Mouse (Mus musculus) urinary bladder, adult 2 months (tissue): ENCODE results near the gene Dis3l2. TPM values are rescaled to one million over a fixed set of nuclear protein-coding genes. Genes with fewer than 3 reads are reported as not detected.

Experiments
- DNase-seq: peaks from one replicate; pipeline ENCODE4 v3.0.0; 2022; ENCODE audit warnings: low spot score
- polyA plus RNA-seq: library from polyadenylated mRNA; depleted of rRNA; stranded (reverse); fragments of >200 nt; gene quantifications from 2 replicates; pipeline ENCODE4 v1.2.3, GENCODE M21; 2012

The Dis3l2 gene
- polyA plus RNA-seq, 1 experiment: 12.6 TPM

DNA sequence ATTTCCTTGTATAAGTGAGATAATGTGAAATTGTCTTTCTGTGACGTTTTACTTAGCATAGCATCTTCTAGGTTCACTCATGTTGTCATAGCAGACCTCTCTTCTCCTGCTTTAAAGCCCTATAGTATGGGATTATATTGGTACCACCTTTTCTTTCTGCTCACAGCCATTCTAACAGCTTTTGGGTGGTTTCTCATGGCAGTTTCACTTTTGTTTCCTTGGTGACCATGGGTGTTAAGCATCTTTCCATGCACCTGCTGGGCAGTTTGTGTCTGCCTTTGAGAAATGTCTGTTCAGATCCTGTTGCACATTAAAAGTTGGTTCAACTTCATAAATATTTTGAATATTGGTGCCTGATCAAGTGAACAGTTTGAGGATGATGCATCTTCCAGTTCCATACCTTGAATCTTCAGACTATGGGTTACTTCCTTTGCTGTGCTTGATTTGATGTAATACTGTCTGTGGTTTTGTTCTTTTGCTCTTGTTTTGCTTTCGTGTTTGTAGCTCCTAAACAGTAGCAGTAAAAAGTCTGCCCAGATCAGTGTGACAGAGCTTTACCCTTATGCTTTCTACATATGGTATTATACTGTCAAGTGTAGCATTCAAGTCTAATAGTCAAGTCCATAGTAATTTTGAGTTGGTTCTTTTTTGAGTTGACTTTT is 29.7 kb downstream of the Dis3l2 start:
- no peak for DNase-seq

DNA sequence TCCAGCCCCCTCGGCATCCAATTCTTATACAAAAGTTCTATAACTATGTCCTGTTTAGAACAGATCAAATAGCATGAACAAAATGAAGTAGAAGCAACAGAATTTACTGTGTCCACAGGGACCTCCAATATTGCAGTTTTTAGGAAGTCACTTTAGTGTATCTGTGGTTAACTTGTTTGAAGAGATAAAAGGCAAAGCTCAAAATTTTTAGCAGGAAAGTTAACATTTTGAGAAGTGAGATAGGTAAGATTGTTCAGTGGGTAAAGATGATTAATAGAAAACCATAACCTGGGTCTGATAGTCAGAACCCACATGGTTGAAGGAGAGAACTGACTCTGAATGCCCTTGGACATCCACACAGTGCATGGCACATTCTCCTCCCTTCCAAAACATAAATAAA is 32.8 kb downstream of the Dis3l2 start:
- DNase-seq: no peak

DNA sequence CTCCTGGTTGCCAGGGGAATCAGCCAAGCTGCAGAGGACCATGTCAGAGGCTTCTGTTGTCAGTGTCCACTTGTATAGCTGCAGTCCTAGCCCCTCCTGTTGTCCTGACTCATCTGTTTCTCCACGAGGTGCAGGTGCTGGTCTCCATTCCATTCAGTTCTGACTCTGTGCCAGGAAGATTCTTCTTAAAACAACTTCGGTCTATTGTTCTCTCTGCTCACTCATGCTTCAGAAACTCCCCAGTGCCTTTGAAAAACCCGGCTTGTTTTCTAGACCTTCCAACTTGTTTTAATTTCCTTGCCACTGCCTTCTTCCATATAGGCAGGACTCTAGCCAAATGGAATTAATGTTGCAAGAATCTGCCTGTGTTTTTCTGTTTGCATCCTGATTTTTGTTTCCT is 39.3 kb downstream of the Dis3l2 start:
- DNase-seq: no peak

DNA sequence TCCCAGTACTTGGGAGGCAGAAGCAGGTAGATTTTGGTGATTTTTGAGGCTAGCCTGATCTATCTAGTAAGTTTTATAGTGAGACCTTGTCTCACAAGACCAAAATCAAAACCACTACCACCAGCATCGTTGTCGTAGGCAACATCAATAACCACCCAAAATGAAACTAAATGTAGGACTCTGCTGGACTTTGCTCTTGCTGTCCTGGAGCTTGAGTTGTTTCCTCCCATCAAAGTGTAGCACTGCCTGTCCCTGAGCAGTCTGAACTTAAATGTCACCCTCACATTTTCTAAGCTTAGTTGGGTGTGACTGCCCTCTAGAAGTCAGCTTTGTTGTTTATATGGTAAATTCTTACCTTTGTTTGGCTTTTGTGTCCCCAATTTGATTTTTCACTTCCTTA is 43.4 kb downstream of the Dis3l2 start:
- DNase-seq: no peak

DNA sequence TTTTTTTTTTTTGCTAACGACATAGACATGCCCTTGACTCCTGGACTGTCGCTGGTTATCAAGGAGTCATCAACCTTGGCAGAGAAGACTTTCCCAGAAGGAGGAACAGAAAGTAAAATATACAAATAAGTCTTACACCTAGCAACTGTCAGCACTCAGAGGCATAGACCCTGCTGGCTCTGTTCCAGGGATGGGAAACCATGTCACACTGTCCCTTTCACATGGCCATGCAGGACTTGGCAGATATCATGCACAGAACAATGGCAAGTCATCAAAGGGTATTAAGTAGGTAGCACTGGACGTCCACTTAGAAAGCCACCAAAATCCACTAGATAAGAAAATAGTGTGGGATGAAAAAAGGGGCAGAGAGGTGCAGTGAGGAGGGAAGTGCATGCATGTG is 46.5 kb downstream of the Dis3l2 start:
- DNase-seq: no peak

DNA sequence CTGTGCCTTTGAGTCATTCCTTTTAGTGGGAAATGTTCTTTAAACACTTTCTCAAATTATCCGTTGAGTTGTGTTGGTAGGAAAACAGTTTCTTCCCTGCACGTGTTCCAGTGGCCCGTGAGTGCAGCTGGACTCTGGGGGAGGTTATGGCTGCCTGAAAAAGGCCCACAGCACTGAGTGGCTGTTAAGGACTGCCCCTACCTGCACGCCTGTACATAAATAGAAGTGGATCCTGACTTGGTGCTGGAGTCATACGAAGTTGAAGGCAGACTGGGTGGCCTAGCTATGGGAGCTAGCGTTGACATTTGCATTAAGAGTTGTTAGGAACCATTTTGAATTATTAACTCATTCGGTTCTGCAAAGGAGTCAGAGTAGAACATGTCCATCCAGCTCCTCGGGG is 49.8 kb downstream of the Dis3l2 start:
- DNase-seq: no peak

DNA sequence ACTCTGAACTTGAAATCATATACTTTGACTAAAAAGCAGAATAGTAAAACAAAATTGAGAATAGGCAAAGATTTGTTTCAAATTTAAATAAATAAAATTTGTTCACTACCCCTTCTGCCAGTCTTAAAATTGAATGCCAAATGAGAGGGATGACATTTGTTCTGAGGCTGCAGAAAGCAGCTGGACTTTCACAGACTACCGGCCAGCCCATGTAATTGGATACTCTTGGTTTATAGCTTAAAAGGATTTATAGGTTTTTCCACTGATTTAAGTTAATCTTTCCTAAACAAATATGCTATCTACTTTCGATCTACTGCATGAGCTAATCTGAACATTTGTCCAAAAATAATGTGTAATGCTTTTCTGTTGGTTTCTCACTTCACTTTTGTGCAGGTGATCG is 50.7 kb downstream of the Dis3l2 start:
- DNase-seq: no peak

DNA sequence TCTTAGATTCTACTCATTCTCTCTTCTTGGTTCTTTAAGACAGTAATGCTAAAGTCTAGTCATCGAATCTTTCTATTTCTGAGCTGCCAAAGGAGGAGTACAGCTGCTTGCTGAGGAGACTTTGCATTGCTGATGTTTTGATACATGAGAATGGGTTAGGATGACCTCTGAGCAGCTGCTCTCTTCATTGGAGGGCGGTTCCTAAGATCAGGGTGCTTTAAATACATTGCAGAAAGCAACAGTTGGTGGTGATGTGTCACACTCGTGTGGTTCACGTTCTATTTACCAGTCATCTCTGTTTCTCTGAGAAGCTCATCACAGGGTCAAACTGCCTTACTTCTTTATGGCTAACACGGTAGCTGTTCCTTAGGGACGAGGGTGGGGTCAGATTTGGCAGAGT is 54.5 kb downstream of the Dis3l2 start:
- no peak for DNase-seq

DNA sequence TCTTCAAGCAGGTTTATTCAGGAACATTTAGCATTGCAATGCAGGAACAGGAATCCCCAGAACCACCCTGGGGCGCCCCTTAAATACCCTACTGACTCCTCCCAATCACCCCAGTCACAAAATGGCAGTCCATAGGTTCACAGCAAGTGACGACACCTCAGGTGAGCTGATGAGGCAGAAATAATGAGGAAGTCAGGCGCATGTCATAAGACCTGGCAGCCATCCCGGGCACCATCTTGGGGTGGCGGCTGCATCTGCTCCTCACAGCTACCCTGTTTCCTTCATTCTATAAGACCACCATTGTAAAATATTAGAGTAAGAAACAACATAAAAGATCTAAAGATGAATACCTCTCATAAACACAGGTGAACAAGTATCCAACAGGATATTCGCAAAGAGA is 58.6 kb downstream of the Dis3l2 start:
- no peak for DNase-seq

DNA sequence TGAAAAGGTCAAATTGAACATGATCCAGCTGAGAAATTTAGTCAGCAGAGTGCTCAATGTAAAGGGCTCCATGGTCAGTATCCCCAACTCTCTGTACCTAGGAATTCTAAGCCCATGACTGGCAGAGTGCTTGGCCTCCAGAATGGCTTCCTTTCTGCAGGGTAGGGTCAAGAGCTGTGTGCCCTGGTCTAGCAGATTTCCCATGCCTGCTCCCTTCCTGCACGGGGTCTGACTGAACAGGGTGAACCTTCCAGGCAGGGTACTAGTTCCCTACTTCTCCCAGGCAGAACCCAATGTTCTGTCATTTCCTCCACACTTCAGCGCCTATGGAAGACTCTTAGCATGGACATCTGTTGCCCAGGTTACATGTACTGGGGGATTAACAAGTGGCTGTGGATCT is 97.6 kb downstream of the Dis3l2 start:
- DNase-seq: no peak

DNA sequence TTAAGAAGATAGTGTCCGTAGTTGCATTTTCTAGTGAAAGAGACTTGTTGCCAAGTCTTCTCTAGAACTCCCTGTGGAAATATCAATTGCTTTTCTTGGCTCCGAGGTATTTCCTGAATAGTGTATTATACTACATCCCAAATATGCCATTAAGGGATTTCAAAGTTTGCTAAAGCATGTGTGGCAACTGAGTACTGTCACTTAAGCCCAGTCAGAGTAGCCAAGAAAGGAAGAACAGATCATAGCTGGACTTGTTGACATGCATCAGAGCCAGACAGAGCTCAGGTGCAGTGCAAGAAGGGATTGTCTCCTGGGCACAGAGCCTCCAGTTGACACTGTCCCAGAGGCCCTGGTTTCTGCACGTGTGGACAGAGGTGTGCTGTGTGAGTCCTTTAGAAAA is 108.1 kb downstream of the Dis3l2 start:
- DNase-seq: no peak

DNA sequence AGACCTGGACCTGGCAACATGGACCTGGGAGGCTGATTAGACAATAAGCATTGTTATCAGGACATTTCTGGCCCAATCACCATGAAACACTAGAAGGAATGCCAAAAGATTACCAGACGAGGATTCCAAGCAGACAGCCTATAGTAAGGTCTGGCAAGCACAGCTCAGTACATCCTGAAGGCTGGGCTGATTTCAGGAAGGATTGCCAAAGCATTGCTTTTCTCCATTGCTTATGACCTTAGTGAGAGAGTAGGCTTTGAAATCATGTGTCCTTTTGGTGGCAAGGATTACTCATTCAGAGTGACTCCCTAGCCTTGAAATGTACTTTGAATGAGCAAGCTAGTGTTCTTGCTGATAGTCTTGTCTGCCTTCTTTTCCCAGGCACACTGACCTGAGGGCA is 118.7 kb downstream of the Dis3l2 start:
- no peak for DNase-seq

DNA sequence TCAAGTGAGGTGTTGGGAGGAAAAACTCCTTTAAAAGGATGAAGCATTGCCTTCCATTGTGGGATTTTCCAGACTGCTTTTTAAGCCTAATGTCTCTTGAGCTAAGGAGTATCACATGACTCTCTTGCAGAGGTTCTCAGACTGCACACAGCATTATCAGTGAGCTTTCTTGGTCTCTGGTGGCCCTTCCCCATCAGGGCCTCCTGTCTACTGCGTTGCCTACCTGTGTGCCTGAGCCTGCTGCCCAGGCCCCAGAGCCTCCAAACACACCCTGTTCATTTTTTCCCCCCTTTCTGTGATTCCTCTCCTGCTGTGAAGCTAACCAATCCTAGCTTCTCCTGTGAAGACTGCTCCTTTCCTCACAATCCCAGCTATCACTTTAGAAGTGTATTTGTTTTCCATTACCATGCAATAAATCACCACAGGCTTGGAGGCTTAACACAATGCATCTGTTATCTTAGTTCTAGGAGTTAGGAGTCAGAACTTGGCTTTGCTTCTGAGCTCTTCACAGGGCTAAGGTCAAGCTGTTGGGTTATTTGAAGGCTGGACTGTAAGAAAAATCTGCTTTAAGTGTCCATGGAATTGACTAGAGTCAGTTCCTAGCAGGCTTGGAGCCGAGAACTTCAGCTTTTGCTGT is 130.9 kb downstream of the Dis3l2 start:
- no peak for DNase-seq

DNA sequence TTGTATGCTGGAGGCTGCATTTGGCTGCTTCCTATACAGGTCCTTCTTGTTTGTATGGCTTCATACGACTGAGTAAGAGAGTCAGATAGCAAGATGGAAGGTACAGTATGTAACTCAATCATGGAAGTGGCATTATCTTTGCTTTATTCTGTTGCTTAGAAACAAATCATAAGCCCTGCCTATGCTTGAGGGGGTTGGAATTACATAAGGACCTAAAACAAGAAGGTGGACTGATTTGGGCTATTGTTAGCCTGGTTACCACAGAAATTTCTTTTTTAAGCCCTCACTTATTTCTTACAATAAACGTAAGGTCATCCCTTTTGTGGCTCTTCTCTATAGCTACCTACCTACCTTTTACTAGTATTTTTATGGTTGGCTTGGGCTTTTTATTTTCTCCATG is 131.4 kb downstream of the Dis3l2 start:
- DNase-seq: no peak

DNA sequence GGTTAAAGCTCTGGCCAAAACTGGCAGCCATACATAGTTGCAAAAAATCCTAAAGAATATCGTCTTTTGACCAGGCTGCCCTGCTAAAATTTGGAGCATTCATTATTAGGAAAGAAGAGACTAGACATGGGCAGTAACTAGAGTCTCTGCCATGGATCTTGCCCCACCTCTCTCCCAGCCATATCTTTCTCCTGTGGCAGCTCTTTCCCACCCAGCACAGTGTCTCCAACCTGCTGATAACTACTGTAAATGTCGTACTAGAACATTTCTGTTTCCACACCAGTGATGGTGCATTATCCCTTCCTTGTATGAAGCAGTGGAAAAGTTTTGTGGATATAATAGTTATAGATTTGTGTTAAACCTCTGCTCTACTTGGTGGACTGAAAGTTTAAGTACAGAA is 147.1 kb downstream of the Dis3l2 start:
- DNase-seq: no peak

DNA sequence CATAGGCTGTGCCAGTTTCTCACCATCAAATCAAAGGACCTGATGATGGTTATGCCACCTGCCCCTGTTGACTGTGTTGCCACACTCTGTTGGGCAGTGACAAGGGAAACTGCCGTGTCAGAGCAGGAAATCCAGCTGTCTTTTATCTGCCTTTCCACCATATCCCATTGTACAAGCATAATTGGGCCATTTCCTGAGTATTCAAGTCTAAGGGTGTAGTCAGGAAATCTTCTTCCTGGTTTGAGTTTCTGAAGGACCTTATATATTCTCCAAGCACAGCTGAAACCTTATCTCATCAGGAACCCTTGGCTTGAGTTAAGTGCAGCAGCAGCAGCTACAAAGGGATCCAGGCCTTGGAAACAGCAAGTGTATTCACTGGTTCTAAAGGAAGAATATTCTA is 155.3 kb downstream of the Dis3l2 start:
- DNase-seq: no peak

DNA sequence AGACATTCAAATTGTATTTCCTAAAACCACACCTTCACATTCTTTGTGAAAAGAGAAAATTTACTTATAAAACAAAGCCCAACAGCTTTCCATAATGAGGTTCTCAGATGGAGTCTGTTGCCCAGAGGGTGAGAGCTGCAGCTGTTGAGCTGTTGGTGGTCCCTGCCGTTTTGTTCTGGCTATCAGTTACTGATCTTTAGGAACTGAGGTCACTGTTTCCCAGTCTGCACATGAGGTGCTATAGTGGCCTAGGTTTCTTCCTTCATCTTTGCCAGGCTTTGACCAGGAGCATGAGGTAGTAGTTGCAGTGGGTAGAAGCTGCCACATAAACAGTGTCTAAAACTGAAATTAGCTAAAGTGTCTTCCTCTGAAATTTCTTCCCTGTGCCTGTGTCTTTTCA is 155.8 kb downstream of the Dis3l2 start:
- no peak for DNase-seq

DNA sequence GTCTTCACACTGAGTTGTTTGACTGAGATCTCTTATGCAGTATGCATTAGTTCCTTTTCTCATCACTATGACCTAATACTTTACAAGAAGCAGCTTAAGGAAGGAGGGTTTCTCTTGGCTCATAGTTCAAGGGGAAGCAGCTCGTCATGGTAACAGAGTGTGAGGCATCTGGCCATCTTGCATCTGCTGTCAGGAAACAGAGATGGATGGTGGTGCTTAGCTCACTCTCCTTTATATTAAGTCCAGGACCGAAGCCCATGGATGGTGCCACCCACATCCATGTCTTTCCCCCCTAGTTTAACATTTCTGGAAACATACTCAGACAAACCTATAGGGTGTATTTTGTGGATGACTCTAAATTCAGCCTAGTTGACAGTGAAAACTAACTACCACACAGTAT is 170.1 kb downstream of the Dis3l2 start:
- DNase-seq: no peak

DNA sequence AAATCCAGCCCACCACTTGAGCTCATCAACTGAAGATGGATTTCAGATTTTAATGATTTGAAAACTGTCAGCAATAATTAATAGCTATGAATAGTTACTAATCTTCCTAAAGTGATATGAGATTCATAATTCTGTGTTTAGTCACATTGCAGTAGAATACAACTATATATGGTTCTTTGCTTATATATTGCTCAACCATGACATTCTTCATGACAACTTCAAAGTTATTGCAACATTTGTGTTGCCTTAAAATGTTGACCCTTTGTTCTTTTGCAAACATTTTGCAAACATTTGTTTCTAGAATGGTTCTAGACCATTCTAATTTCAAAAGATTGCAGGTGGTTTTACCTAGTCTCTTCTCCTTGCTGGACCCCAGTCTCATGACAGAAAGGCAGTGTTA is 175.1 kb downstream of the Dis3l2 start:
- DNase-seq: no peak

DNA sequence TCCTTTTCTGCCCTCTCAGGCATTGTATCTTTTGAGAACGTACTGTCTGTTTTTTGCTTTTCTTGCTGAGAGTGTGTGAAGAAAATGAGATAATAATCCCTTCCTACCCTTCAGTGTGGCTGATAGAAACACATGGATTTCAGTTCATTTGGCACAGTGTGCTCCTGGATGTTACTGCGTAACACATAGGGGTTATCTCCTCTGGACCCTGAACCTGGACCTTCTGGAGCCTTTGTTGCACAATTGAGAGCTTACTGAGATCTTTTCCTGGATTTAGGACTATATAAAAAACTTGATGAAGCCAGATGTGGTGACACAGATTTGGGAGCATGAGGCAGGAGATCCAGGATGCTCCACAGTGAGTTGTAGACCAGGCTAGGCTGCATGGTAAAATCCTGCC is 175.9 kb downstream of the Dis3l2 start:
- no peak for DNase-seq

DNA sequence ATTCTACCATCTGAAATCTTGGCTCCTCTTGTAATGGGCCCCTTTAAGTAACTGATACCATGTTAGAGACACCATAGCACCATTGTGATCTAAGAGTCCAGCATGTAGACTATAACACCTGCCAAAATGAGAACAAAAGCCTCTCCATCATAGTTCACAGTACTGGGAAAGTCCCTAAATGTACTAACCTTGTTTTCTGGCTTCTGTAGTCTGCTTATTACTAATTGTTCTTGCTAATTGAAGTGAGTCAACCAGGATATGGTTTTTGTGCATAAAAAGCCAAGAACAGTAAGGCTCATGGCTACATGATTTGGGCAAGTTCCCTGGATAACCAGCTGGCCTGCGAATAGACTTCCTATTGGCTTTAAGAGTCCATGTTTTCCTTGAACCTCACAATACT is 183.5 kb downstream of the Dis3l2 start:
- no peak for DNase-seq

DNA sequence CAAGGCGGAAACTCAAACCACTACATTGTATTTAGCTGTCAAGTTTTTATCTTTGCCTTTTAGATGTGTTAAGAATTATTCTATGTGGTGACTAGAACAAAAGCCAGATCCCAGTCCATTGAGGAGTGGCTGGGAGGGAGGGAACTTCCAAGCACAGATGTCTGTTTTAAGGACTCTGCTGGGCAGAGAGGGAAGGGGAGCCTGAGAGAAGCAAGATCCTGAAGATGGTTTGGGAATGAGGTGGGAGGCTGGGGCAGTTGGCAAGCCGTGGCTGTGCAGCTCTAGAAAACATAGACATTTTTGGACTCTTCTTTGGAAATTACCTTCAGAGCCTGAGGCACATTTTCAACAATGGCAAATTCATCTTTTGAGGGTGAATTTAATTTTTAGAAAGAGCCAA is 208.9 kb downstream of the Dis3l2 start:
- no peak for DNase-seq

DNA sequence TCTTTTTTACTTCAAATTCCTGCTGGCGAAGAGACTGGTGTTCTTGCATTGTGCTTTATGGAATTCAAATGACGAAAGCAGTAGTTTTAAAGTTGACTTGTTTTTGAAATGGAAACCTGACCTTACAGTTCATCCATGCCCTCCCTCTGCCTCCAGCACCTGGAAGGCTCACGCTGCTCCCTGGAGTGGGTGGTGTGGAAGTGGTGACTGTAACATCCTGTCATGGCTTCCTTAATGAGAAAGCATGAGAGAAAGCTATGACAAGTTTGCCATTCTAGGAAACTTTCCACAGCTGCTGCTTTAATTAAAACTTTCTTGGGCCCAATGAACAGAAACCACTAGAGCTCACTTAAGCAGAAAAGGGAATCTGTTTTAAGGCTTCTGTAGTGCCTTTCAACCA is 210.3 kb downstream of the Dis3l2 start:
- no peak for DNase-seq

DNA sequence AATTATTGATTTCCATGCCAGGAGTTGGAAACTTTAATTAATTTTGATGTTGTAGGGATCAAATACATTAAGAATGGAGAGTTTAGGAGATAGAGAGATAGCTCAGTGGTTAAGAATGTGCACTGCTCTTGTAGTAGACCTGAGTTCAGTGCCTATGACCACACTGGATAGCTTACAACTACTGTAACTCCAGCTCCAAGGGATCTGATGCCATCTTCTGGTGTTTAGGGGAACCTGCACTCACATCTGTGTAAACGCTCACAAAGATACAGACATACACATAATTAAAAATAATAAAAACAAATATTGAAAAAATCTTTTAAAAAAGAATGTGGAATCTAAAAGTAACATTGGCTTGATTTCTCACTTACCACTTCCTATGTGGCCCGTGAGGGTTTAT is 211.1 kb downstream of the Dis3l2 start:
- no peak for DNase-seq
